Mouse (Mus musculus): ENCODE results near the gene Twistnb. TPM values are rescaled to one million over a fixed set of nuclear protein-coding genes. Genes with fewer than 3 reads are reported as not detected.

The Twistnb gene
- total RNA-seq (2023), result 45.5 TPM

DNA sequence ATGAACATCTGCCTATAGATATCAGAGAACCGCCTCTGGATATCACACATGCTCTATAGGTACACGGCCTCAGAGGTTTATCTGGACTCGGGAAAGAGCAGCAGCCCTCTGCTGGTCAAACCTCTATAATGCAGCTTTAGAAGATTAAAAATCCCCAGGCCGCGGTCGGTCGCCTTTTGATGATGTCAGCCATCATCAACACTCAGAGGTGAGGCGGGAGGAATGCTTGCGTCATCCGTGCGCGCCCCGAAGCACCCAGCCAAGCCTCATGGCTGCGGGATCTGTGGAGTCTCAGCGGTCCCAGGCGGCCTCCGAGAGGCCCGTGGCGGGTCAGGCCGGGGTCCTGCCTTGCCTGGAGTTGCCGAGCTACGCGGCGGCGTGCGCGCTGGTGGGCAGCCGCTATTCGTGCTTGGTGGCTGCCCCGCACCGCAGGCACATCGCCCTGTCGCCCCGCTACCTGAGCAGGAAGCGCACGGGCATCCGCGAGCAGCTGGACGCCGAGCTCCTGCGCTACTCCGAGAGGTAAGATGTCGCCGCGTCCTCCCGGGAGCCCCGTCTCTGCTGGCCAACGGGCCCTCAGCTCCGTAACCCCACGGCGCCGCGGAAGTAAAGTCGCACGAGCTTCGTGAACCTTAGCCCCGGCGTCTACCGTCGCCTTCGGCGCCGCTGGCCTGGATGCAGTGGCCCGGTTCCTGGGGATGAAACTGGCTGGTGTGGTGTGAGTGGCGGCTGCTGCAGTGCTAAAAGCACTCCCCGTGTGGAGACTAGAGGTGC lies at the start of gene Twistnb:
Gene Twistnb, plus strand, starts transcription at position 249 of the 774 bp plus-strand sequence.

DNA sequence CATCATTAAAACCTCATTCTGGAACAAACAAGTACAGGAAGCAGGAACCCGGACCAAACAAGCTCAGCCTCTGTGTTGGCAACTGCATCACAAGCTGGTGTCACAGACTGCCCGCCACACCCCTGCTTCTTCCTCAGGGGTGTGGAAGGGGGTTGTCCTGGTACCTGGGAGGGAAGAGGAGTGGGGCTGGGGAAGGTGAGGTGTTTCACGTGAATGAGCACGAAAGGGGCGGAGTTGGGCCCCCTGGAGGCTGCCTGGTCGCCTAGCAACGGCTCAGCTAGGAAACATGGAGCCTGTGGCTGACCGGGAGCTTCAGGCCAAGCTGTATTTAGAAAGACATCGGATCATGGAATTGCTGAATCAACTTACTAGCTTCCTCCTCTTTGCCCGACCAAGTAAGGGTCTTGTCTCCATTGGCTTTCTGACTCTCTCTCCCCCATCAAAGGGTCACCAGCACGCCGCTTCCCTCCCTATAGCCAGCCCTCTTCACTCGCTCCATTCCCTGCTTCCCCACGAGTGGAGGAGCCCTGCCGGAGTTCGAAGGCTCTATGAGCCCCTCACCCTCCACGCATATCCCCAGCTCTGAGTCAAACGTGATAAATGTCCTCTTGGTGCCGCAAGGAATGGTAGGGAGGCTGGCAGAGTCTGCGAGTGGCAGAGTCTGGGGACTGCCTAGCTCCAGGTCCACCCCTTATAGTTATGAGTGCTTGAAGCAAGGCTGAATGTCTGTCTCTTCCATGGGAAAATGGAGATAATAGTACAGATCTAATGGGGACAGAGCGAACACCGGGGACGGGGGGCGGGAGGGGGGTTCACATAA lies 34.4 kb upstream of the Twistnb start, which contains the start of gene Efcab10:
Gene Efcab10, plus strand, starts transcription at position 51 of the 820 bp plus-strand sequence.

Other genes with a start within 250 kb of the Twistnb start
- gene Efcab10, start 34.8 kb upstream of the Twistnb start, total RNA-seq (2023), result not detected

Data from CD8-positive naive resting alpha-beta T cell, adult 57 days (primary cell).